17 mouse cellular contexts compared by ENCODE assay signal in genomic region chr10:94777576-94777975, GRCm38 (mm10).
DNase-seq lines count a peak whose midpoint lies in the region; ATAC-seq lines count a peak whose summit lies in the region.
"Had no signal": no experiment of that assay in that cellular context is flagged by ENCODE, and none has a peak within 500 bp of the region (broad histone marks: within the 10 kb centered on the region; RNA-seq: fewer than 3 reads in every experiment).

No protein-coding gene starts in this region.

- no peak for DNase-seq in frontal cortex, postnatal 14 days (ENCODE audit: low spot score in 2 of 2)
- DNase-seq in layer of hippocampus, adult 9-11 months, result peak; percentile 70
- DNase-seq in layer of hippocampus, adult 11-12 months (ENCODE audit: low spot score), result no peak
- peak; percentile 84 for DNase-seq in brain, adult 2 months (ENCODE audit: low read depth, low spot score)
- DNase-seq in gastrocnemius, adult 8-10 months (ENCODE audit: low spot score in 2 of 2), result no peak
- DNase-seq: adrenal gland, postnatal 10 days; adrenal gland, postnatal 36 days; B cell, adult 2 months; cerebellum, adult 11 months; cerebellum, adult 2 months; cerebellum, adult 9-11 months; cerebellum, postnatal 25 days; gastrocnemius, postnatal 14 days; heart, adult 11 months had no signal

- peak; percentile 98 for ATAC-seq in frontal cortex, adult (ENCODE audit: low TSS enrichment)
- ATAC-seq: forebrain, embryonic 15.5 days; Patski had no signal

Comparison
In these comparisons a context has a peak if more than half of its experiments do, and no peak if none do; other contexts are left out.
1. DNase-seq: peak in layer of hippocampus, adult 9-11 months (single experiment) and brain, adult 2 months (single experiment); none in frontal cortex, postnatal 14 days (0 of 2), layer of hippocampus, adult 11-12 months (single experiment) and gastrocnemius, adult 8-10 months (0 of 2).